Mouse (Mus musculus) CH12.LX (cell line): ENCODE measurements around the gene Sept8. TPM values are rescaled to one million over a fixed set of nuclear protein-coding genes. Genes with fewer than 3 reads are reported as not detected.

Experiments used
- DNase-seq: peaks from one replicate; pipeline ENCODE4 v3.0.0-alpha.2; 2013; ENCODE audit errors: extremely low read depth
- H3K27ac ChIP-seq: 2 replicates; pipeline ENCODE4 v1.5.1; 2012; ENCODE audit warnings: low read depth, mild to moderate bottlenecking, control low read depth, moderate library complexity; ENCODE audit not compliant: insufficient read depth
- H3K27me3 ChIP-seq: replicated peaks from 2 replicates; pipeline ENCODE3; 2012; ENCODE audit warnings: inconsistent platforms
- H3K36me3 ChIP-seq, 2 experiments: replicated peaks in 1 of 2; 2 replicates each; pipeline versions ENCODE3 to v1.6.1; 2012; ENCODE audit warnings: inconsistent platforms in 1 of 2, low read length in 1 of 2, mild to moderate bottlenecking in 1 of 2, mixed read lengths in 1 of 2, moderate library complexity in 1 of 2; ENCODE audit not compliant: control insufficient read depth in 1 of 2, insufficient read depth in 1 of 2
- H3K4me1 ChIP-seq, 2 experiments: 2 replicates each; pipeline ENCODE4 v1.6.1; 2012; ENCODE audit warnings: inconsistent platforms in 1 of 2, moderate library complexity in 1 of 2; ENCODE audit not compliant: insufficient read depth in 2 of 2, control insufficient read depth in 1 of 2
- H3K4me2 ChIP-seq: 2 replicates; pipeline ENCODE4 v1.6.1; 2012; ENCODE audit warnings: low read depth, mild to moderate bottlenecking, control low read depth; ENCODE audit not compliant: poor library complexity, insufficient read depth, severe bottlenecking
- H3K4me3 ChIP-seq, 3 experiments: fragments of 150-350 bp in 1 of 3; sonication (generic) in 1 of 3; replicated peaks in 1 of 3; 2 replicates each; pipeline versions ENCODE3 to v1.5.1; 2011 to 2012; ENCODE audit warnings: low read depth in 2 of 3, low read length in 2 of 3, mild to moderate bottlenecking in 2 of 3, moderate library complexity in 2 of 3, control low read depth in 1 of 3, improper control_type of control experiment in 1 of 3, inconsistent platforms in 1 of 3, mixed read lengths in 1 of 3; ENCODE audit not compliant: poor library complexity in 1 of 3
- H3K79me2 ChIP-seq: replicated peaks from 2 replicates; pipeline ENCODE4 v1.6.1; 2012; ENCODE audit warnings: mild to moderate bottlenecking, moderate library complexity; ENCODE audit not compliant: control insufficient read depth, poor library complexity, insufficient read depth, severe bottlenecking; ENCODE audit errors: extremely low read depth
- H3K9ac ChIP-seq: 2 replicates; pipeline ENCODE4 v1.6.1; 2012; ENCODE audit warnings: low read depth, mild to moderate bottlenecking, control low read depth, moderate library complexity; ENCODE audit not compliant: insufficient read depth
- H3K9me3 ChIP-seq: replicated peaks from 2 replicates; pipeline ENCODE3; 2012; ENCODE audit warnings: low read length, inconsistent platforms, mixed read lengths
- BHLHE40 ChIP-seq: IDR thresholded peaks from 2 replicates; pipeline ENCODE4 v1.6.1; 2011; ENCODE audit warnings: mild to moderate bottlenecking, low read depth, low read length, improper control_type of control experiment
- CHD1 ChIP-seq: IDR thresholded peaks from 2 replicates; pipeline ENCODE4 v1.6.1; 2012; ENCODE audit warnings: low read depth, low read length, improper control_type of control experiment, inconsistent platforms
- CHD2 ChIP-seq: IDR thresholded peaks from 2 replicates; pipeline ENCODE4 v1.6.1; 2011; ENCODE audit warnings: low read length, improper control_type of control experiment
- CTCF ChIP-seq, 2 experiments: IDR thresholded peaks in 1 of 2; conservative IDR thresholded peaks in 1 of 2; 2 replicates each; pipeline ENCODE4 v1.5.1; 2011 to 2012; ENCODE audit warnings: low read depth in 2 of 2, low read length in 2 of 2, improper control_type of control experiment in 1 of 2, inconsistent platforms in 1 of 2, mild to moderate bottlenecking in 1 of 2, moderate library complexity in 1 of 2
- E2F4 ChIP-seq: IDR thresholded peaks from 2 replicates; pipeline ENCODE4 v1.6.1; 2011; ENCODE audit warnings: low read depth, low read length, improper control_type of control experiment; ENCODE audit not compliant: insufficient replicate concordance
- ELF1 ChIP-seq: IDR thresholded peaks from 2 replicates; pipeline ENCODE4 v1.6.1; 2014; ENCODE audit warnings: low read depth, mild to moderate bottlenecking, inconsistent platforms, low read length, improper control_type of control experiment
- HCFC1 ChIP-seq: IDR thresholded peaks from 2 replicates; pipeline ENCODE4 v1.6.1; 2012; ENCODE audit warnings: low read depth, mild to moderate bottlenecking, inconsistent platforms, low read length, improper control_type of control experiment
- MXI1 ChIP-seq: IDR thresholded peaks from 2 replicates; pipeline ENCODE4 v1.6.1; 2011; ENCODE audit warnings: mild to moderate bottlenecking, low read depth, low read length, improper control_type of control experiment
- MYC ChIP-seq: IDR thresholded peaks from 2 replicates; pipeline ENCODE4 v1.6.1; 2011; ENCODE audit warnings: low read depth, mild to moderate bottlenecking, improper control_type of control experiment, low read length
- POLR2AphosphoS2 ChIP-seq: IDR thresholded peaks from 2 replicates; pipeline ENCODE4 v1.6.1; 2011; ENCODE audit warnings: low read depth, low read length, improper control_type of control experiment
- RCOR1 ChIP-seq: conservative IDR thresholded peaks from 2 replicates; pipeline ENCODE4 v1.6.1; 2012; ENCODE audit warnings: low read depth, mild to moderate bottlenecking, inconsistent platforms, low read length, improper control_type of control experiment
- SMC3 ChIP-seq: IDR thresholded peaks from 2 replicates; pipeline ENCODE4 v1.6.1; 2011; ENCODE audit warnings: low read depth, low read length, improper control_type of control experiment
- TCF12 ChIP-seq: IDR thresholded peaks from 2 replicates; pipeline ENCODE4 v1.6.1; 2014; ENCODE audit warnings: low read depth, mild to moderate bottlenecking, inconsistent platforms, low read length, improper control_type of control experiment
- UBTF ChIP-seq: IDR thresholded peaks from 2 replicates; pipeline ENCODE4 v1.6.1; 2012; ENCODE audit warnings: low read depth, mild to moderate bottlenecking, inconsistent platforms, low read length, improper control_type of control experiment, moderate library complexity
- USF1 ChIP-seq: IDR thresholded peaks from 2 replicates; pipeline ENCODE4 v1.6.1; 2014; ENCODE audit warnings: low read depth, mild to moderate bottlenecking, inconsistent platforms, low read length, improper control_type of control experiment
- USF2 ChIP-seq: conservative IDR thresholded peaks from 2 replicates; pipeline ENCODE4 v1.6.1; 2011; ENCODE audit warnings: low read depth, low read length, improper control_type of control experiment
- ZKSCAN1 ChIP-seq: IDR thresholded peaks from 2 replicates; pipeline ENCODE4 v1.6.1; 2012; ENCODE audit warnings: low read depth, inconsistent platforms, low read length, improper control_type of control experiment, borderline replicate concordance
- dilution Hi-C: fragments of 300-500 bp; cut with MboI; formaldehyde crosslinking; loops from 2 replicates; pipeline ENCODE4 v1.14.3; 2020; ENCODE audit warnings: low sequenced_read_pairs; ENCODE audit not compliant: extremely low pct_unique_long_range_greater_than_20kb, extremely low pct_ligation_motif_present
- in situ Hi-C: fragments of 300-500 bp; cut with MboI; formaldehyde crosslinking; loops from 3 replicates; pipeline ENCODE4 v1.14.3; 2019; ENCODE audit warnings: low sequenced_read_pairs, low pct_ligation_motif_present, low pct_unique_long_range_greater_than_20kb, mixed read lengths
- polyA plus RNA-seq: library from polyadenylated mRNA; unstranded; fragments of >175 nt; gene quantifications from 2 replicates; pipeline ENCODE4 v1.2.1, GENCODE M21; 2012; ENCODE audit warnings: low read depth; ENCODE audit not compliant: insufficient read length
- total RNA-seq, 2 experiments: library from RNA; depleted of rRNA; stranded (reverse); fragments of 300-350 nt in 1 of 2; fragments of >200 nt in 1 of 2; gene quantifications; 2 replicates each; pipeline ENCODE4 v1.2.3; 2012 to 2014

Sept8 gene
- total and polyA plus RNA-seq, 3 experiments = 8.5 to 21.9 (median 15.2) TPM

- DNase-seq = no peak
- in situ Hi-C loops = no loop called here
Observed at GRCm38 (mm10) chr11:53486351-53486750, 32.7 kb upstream of the Sept8 start.

DNA sequence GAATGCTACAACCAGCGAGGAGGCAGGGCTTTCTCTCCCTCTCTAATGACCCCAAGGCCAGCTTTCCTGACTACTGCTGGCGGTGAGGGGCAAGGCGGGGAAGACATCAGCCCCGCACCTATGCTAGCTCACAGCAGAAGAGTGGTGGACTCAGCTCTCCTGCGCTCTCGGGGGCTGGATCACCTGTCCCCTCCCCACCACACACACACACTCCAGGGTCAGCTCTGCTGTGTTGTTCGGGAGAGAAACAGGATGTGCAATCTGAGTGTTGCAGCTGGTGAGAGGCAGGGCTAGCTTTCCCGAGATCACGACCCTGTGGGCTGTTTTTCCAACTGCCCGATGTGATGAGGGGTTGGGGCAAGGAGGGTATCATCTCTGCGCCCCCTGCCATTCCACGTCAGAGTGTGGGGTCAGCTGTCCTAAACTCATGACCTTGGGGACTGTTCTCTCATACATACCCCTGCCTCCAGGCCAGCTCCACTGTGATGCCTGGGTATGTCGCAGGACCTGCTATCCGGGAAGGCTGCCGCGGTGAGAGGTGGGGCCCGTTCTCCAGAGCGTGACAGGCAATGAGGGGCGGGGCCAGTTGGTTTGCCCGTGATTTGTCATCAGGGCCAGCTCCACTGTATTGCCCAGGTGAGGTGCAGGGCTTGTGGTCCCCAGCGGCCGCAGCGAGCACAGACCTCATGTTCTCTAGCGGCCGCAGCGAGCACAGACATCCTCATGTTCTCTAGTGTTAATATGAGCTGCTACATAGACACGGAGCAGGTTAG lies 32.0 kb upstream of the Sept8 start:
- Histone ChIP-seq H3K27me3 (no peaks in the 10 kb centered on the region), H3K4me3 (peak overlapping the region in 1 of 3 experiments; percentile 3), H3K4me1 (peaks cover 14 to 31% of the 10 kb centered on the region in 2 experiments), H3K4me2 (peak overlapping the region; percentile 23), H3K27ac (no peak overlapping the region), H3K79me2 (no peaks in the 10 kb centered on the region), H3K9me3 (no peaks in the 10 kb centered on the region), H3K36me3 (no peaks in the 10 kb centered on the region), H3K9ac (no peak overlapping the region)
- no peak for TF ChIP-seq CHD1
- TF ChIP-seq BHLHE40 = peak; percentile 19; the same call in 1 of the 2 replicates
- no peak for TF ChIP-seq TCF12
- 0 out of 2 replicates have a peak, but pooled peaks have one; percentile 6 for TF ChIP-seq SMC3
- peak in 1 of 2 experiments; percentile 10; a peak in 1 of 4 replicates for TF ChIP-seq CTCF (conservative IDR thresholded peaks at IDR 0.05 in 1 of 2, IDR thresholded peaks at IDR 0.05 in 1 of 2; ENCODE audit: low read depth in 2 of 2, low read length in 2 of 2)
- TF ChIP-seq UBTF = no peak
- no peak for TF ChIP-seq ELF1
- in situ Hi-C loops = no loop called here
- dilution Hi-C loops = no loop called here
- DNase-seq = peak; percentile 49

More at GRCm38 (mm10) chr11:53486351-53486750, 32.7 kb upstream of the Sept8 start:
- H3K27ac ChIP-seq = no peak overlapping the region
- no peaks in the 10 kb centered on the region for H3K27me3 ChIP-seq
- no peaks in the 10 kb centered on the region for H3K9me3 ChIP-seq
- H3K4me3 ChIP-seq = no peak overlapping the region
- H3K79me2 ChIP-seq = no peaks in the 10 kb centered on the region
- dilution Hi-C loops = no loop called here
- no peaks in the 10 kb centered on the region for H3K36me3 ChIP-seq
- no peak overlapping the region for H3K9ac ChIP-seq
- H3K4me1 ChIP-seq = peaks cover 14 to 24% of the 10 kb centered on the region in 2 experiments
- TF ChIP-seq USF1 (no peak), USF2 (no peak), HCFC1 (no peak), MYC (no peak), SMC3 (no peak), POLR2AphosphoS2 (no peak), RCOR1 (no peak), ZKSCAN1 (no peak), BHLHE40 (no peak), MXI1 (no peak), CHD1 (no peak), TCF12 (no peak), ELF1 (no peak), CHD2 (no peak), E2F4 (no peak)
- H3K4me2 ChIP-seq = no peak overlapping the region
